Mouse (Mus musculus) stomach, embryonic 15.5 days (tissue): Measurements from ENCODE around the gene Cdc20b. TPM values are rescaled to one million over a fixed set of nuclear protein-coding genes. Genes with fewer than 3 reads are reported as not detected.

ENCODE experiments used
- ATAC-seq: fragments of 200-750 bp; cut with Nextera tagmentation; 2 replicates; pipeline ENCODE4 v1.8.0; 2017; ENCODE audit warnings: low read depth, moderate number of reproducible peaks, moderate TSS enrichment; ENCODE audit not compliant: insufficient read depth, low FRiP score
- H3K27ac ChIP-seq: fragments of 300-500 bp; sonication (generic); 2 replicates; pipeline ENCODE4 v1.5.1; 2015; ENCODE audit warnings: mild to moderate bottlenecking, inconsistent platforms
- H3K27me3 ChIP-seq: fragments of 300-500 bp; sonication (generic); replicated peaks from 2 replicates; pipeline ENCODE4 v1.6.1; 2015; ENCODE audit warnings: inconsistent platforms
- H3K36me3 ChIP-seq: fragments of 300-500 bp; sonication (generic); 2 replicates; pipeline ENCODE4 v1.6.1; 2015; ENCODE audit warnings: inconsistent platforms
- H3K4me1 ChIP-seq: fragments of 300-500 bp; sonication (generic); 2 replicates; pipeline ENCODE4 v1.6.1; 2015; ENCODE audit warnings: inconsistent platforms
- H3K4me2 ChIP-seq: fragments of 300-500 bp; sonication (generic); 2 replicates; pipeline ENCODE4 v1.6.1; 2015; ENCODE audit warnings: mild to moderate bottlenecking, inconsistent platforms
- H3K4me3 ChIP-seq: fragments of 300-500 bp; sonication (generic); replicated peaks from 2 replicates; pipeline ENCODE4 v1.5.1; 2015; ENCODE audit warnings: inconsistent platforms
- H3K9ac ChIP-seq: fragments of 300-500 bp; sonication (generic); 2 replicates; pipeline ENCODE4 v1.6.1; 2015; ENCODE audit warnings: inconsistent platforms
- H3K9me3 ChIP-seq: fragments of 300-500 bp; sonication (generic); 2 replicates; pipeline ENCODE4 v1.6.1; 2016; ENCODE audit warnings: inconsistent platforms
- WGBS: fragments of 180-500 bp; shearing (Covaris S2); methylation state at CpG from one replicate; pipeline ENCODE4 v1.1.7; 2015; 5-methylcytosine and 5-hydroxymethylcytosine counted together
- polyA plus RNA-seq: library from polyadenylated mRNA; unstranded; fragments of >200 nt; fragmentation: Nextera tagmentation; extraction: Ambion mirVana; gene quantifications from 2 replicates; pipeline ENCODE4 v1.2.1, GENCODE M21; 2015

Cdc20b gene
- polyA plus RNA-seq, 1 experiment from 2014 or later: not detected

- 83% methylated on average over 6 of the region's 6 CpGs for WGBS
- no peak for ATAC-seq
- Histone ChIP-seq H3K4me3 (no peak overlapping the region), H3K27me3 (no peaks in the 10 kb centered on the region), H3K4me2 (no peak overlapping the region), H3K4me1 (no peaks in the 10 kb centered on the region), H3K27ac (no peak overlapping the region), H3K9ac (no peak overlapping the region), H3K9me3 (no peaks in the 10 kb centered on the region), H3K36me3 (no peaks in the 10 kb centered on the region)
Measured at GRCm38 (mm10) chr13:113061746-113062145, 26.8 kb downstream of the Cdc20b start.

- Histone ChIP-seq H3K9ac (no peak overlapping the region), H3K36me3 (no peaks in the 10 kb centered on the region), H3K27ac (no peak overlapping the region), H3K4me1 (no peaks in the 10 kb centered on the region), H3K4me3 (no peak overlapping the region), H3K27me3 (no peaks in the 10 kb centered on the region), H3K4me2 (no peak overlapping the region), H3K9me3 (no peaks in the 10 kb centered on the region)
- ATAC-seq: no peak
- 89% methylated on average over 9 of the region's 9 CpGs for WGBS
Measured at GRCm38 (mm10) chr13:113064542-113064941, 29.6 kb downstream of the Cdc20b start.

- H3K27me3 ChIP-seq: no peaks in the 10 kb centered on the region
- H3K27ac ChIP-seq: no peak overlapping the region
- no peaks in the 10 kb centered on the region for H3K36me3 ChIP-seq
- no peak for ATAC-seq
- no peaks in the 10 kb centered on the region for H3K9me3 ChIP-seq
- 81% methylated on average over 9 of the region's 9 CpGs for WGBS
- no peak overlapping the region for H3K4me2 ChIP-seq
- H3K9ac ChIP-seq: no peak overlapping the region
- H3K4me1 ChIP-seq: no peaks in the 10 kb centered on the region
- no peak overlapping the region for H3K4me3 ChIP-seq
Measured at GRCm38 (mm10) chr13:113079021-113079420, 44.1 kb downstream of the Cdc20b start.

- no peak for ATAC-seq
- H3K27ac ChIP-seq: no peak overlapping the region
- 61% methylated on average over 1 of the region's 1 CpGs for WGBS
Measured at GRCm38 (mm10) chr13:113082101-113082500, 47.2 kb downstream of the Cdc20b start.

GRCm38 (mm10) chr13:113084732-113085131, 49.8 kb downstream of the Cdc20b start:
- Histone ChIP-seq H3K9ac (no peak overlapping the region), H3K27me3 (no peaks in the 10 kb centered on the region), H3K4me3 (no peak overlapping the region), H3K9me3 (no peaks in the 10 kb centered on the region), H3K27ac (no peak overlapping the region), H3K36me3 (no peaks in the 10 kb centered on the region), H3K4me2 (no peak overlapping the region), H3K4me1 (no peaks in the 10 kb centered on the region)
- 53% methylated on average over 5 of the region's 5 CpGs for WGBS
- ATAC-seq: no peak

More at GRCm38 (mm10) chr13:113082101-113082500, 47.2 kb downstream of the Cdc20b start:
- Histone ChIP-seq H3K27me3 (no peaks in the 10 kb centered on the region), H3K4me3 (no peak overlapping the region), H3K36me3 (no peaks in the 10 kb centered on the region), H3K9ac (no peak overlapping the region), H3K9me3 (no peaks in the 10 kb centered on the region), H3K4me1 (no peaks in the 10 kb centered on the region), H3K4me2 (no peak overlapping the region)

GRCm38 (mm10) chr13:113087226-113088017, 52.5 kb downstream of the Cdc20b start:
- 70% methylated on average over 13 of the region's 13 CpGs for WGBS
- Histone ChIP-seq H3K9ac (no peak overlapping the region), H3K27me3 (no peaks in the 10 kb centered on the region), H3K27ac (no peak overlapping the region), H3K4me3 (no peak overlapping the region), H3K4me2 (no peak overlapping the region), H3K36me3 (no peaks in the 10 kb centered on the region), H3K9me3 (no peaks in the 10 kb centered on the region), H3K4me1 (no peaks in the 10 kb centered on the region)
- ATAC-seq: no peak

- ATAC-seq: no peak
- Histone ChIP-seq H3K9ac (no peak overlapping the region), H3K27ac (no peak overlapping the region), H3K4me3 (no peak overlapping the region), H3K9me3 (no peaks in the 10 kb centered on the region), H3K4me2 (no peak overlapping the region), H3K36me3 (no peaks in the 10 kb centered on the region), H3K4me1 (no peaks in the 10 kb centered on the region), H3K27me3 (no peaks in the 10 kb centered on the region)
- 61% methylated on average over 8 of the region's 8 CpGs for WGBS
Measured at GRCm38 (mm10) chr13:113090489-113090888, 55.6 kb downstream of the Cdc20b start.

- Histone ChIP-seq H3K9ac (no peak overlapping the region), H3K9me3 (no peaks in the 10 kb centered on the region), H3K36me3 (no peaks in the 10 kb centered on the region), H3K4me2 (no peak overlapping the region), H3K27ac (no peak overlapping the region), H3K27me3 (no peaks in the 10 kb centered on the region), H3K4me3 (no peak overlapping the region), H3K4me1 (no peaks in the 10 kb centered on the region)
- ATAC-seq: no peak
- WGBS: 76% methylated on average over 1 of the region's 1 CpGs
Measured at GRCm38 (mm10) chr13:113094618-113095017, 59.7 kb downstream of the Cdc20b start.

- H3K9me3 ChIP-seq: no peaks in the 10 kb centered on the region
- H3K27ac ChIP-seq: no peak overlapping the region
- H3K36me3 ChIP-seq: no peaks in the 10 kb centered on the region
- no peak overlapping the region for H3K4me3 ChIP-seq
- no peaks in the 10 kb centered on the region for H3K27me3 ChIP-seq
- H3K4me2 ChIP-seq: no peak overlapping the region
- no peak overlapping the region for H3K9ac ChIP-seq
- 76% methylated on average over 3 of the region's 3 CpGs for WGBS
- no peaks in the 10 kb centered on the region for H3K4me1 ChIP-seq
- ATAC-seq: no peak
Measured at GRCm38 (mm10) chr13:113097011-113097410, 62.1 kb downstream of the Cdc20b start.

- Histone ChIP-seq H3K27ac (no peak overlapping the region), H3K4me1 (no peaks in the 10 kb centered on the region), H3K4me2 (no peak overlapping the region), H3K9me3 (no peaks in the 10 kb centered on the region), H3K36me3 (no peaks in the 10 kb centered on the region), H3K27me3 (no peaks in the 10 kb centered on the region), H3K4me3 (no peak overlapping the region), H3K9ac (no peak overlapping the region)
- no peak for ATAC-seq
- 88% methylated on average over 2 of the region's 2 CpGs for WGBS
Measured at GRCm38 (mm10) chr13:113098406-113098805, 63.5 kb downstream of the Cdc20b start.

- Histone ChIP-seq H3K4me2 (no peak within 1 kb of the TSS), H3K36me3 (no peaks in the 10 kb centered on the region), H3K4me3 (no peak within 1 kb of the TSS), H3K27ac (no peak within 1 kb of the TSS), H3K9ac (no peak within 1 kb of the TSS), H3K4me1 (no peaks in the 10 kb centered on the region), H3K9me3 (no peaks in the 10 kb centered on the region), H3K27me3 (no peaks in the 10 kb centered on the region)
- WGBS: 83% methylated on average over 6 of the region's 6 CpGs
- no peak for ATAC-seq
Measured at GRCm38 (mm10) chr13:113100879-113101278, 66.0 kb downstream of the Cdc20b start, which contains the start of gene Gzma. Gene Gzma (minus strand): TSS chr13:113100981.

- Histone ChIP-seq H3K36me3 (no peaks in the 10 kb centered on the region), H3K4me3 (no peak overlapping the region), H3K27me3 (no peaks in the 10 kb centered on the region), H3K4me2 (no peak overlapping the region), H3K9ac (no peak overlapping the region), H3K27ac (no peak overlapping the region), H3K9me3 (no peaks in the 10 kb centered on the region), H3K4me1 (no peaks in the 10 kb centered on the region)
- no peak for ATAC-seq
- 71% methylated on average over 10 of the region's 10 CpGs for WGBS
Measured at GRCm38 (mm10) chr13:113101804-113102203, 66.9 kb downstream of the Cdc20b start.
